Mouse (Mus musculus): ENCODE measurements around the gene Ppil2. TPM values are rescaled to one million over a fixed set of nuclear protein-coding genes. Genes with fewer than 3 reads are reported as not detected.

Gene Ppil2
- polyA plus RNA-seq, 2 experiments = 33.4 to 46.1 TPM

GRCm38 (mm10) chr16:17148084-17148483 lies 37.0 kb upstream of the Ppil2 start:
- peaks cover 9% of the 10 kb centered on the region for H3K36me3 ChIP-seq (replicated peaks; ENCODE audit: control insufficient read depth, insufficient read depth, low read depth)
- no peaks in the 10 kb centered on the region for H3K9me3 ChIP-seq (ENCODE audit: control insufficient read depth, low read length)
- peak overlapping the region; percentile 99 for H3K4me2 ChIP-seq (ENCODE audit: low read depth)
- peak; percentile 65 for ATAC-seq (ENCODE audit: insufficient read depth)
- H3K27ac ChIP-seq = no peak overlapping the region
- TF ChIP-seq EP300 (IDR thresholded peaks at IDR 0.05; ENCODE audit: low read depth) (no peak), CTCF (IDR thresholded peaks at IDR 0.05; ENCODE audit: low read depth) (peak; percentile 69)
- no peaks in the 10 kb centered on the region for H3K27me3 ChIP-seq (ENCODE audit: control insufficient read depth, insufficient read depth, low read length)
- WGBS (ENCODE audit: insufficient replicate concordance) = 6% methylated on average over 16 of the region's 16 CpGs
- H3K4me1 ChIP-seq (replicated peaks; ENCODE audit: control insufficient read depth in 2 of 2, insufficient read depth in 2 of 2, low read length in 1 of 2) = peaks cover 2 to 10% of the 10 kb centered on the region in 2 experiments; a peak in 3 of 4 replicates
- peak overlapping the region; percentile 58 to 73; a peak in 2 of 4 replicates for H3K4me3 ChIP-seq (ENCODE audit: insufficient read depth in 1 of 2, low read depth in 2 of 2, low read length in 2 of 2)
- no peak overlapping the region for H3K9ac ChIP-seq (replicated peaks)
- DNase-seq (ENCODE audit: low read depth in 3 of 3, low spot score in 3 of 3) = peak in 1 of 3 experiments; percentile 38

DNA sequence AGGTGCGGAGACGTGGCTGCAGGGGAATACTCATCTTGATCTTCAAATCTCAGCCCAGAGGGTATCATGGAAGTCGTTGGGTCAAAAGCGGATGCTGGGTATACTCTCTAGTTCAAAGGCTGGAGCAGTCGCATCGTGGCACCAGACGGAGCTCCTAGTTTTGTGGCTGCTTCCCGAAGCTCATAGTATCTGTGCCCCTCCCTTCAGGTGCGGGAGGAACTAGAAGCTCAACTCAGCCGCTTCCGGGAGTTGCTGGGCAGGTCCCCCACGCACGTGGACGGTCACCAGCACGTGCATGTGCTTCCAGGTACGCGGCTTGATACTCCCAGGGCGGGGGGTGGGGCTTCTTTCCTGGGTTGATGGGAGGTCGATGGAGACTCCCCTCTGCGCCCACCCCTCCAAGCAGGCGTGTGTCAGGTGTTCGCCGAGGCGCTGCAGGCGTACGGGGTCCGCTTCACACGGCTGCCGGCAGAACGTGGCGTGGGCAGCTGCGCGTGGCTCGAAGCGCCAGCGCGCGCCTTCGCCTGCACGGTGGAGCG lies 36.4 kb upstream of the Ppil2 start:
- Histone ChIP-seq H3K27me3 (ENCODE audit: control insufficient read depth, insufficient read depth, low read length) (no peaks in the 10 kb centered on the region), H3K9ac (replicated peaks) (peak overlapping the region; percentile 66), H3K9me3 (ENCODE audit: control insufficient read depth, low read length) (no peaks in the 10 kb centered on the region), H3K36me3 (replicated peaks; ENCODE audit: control insufficient read depth, insufficient read depth, low read depth) (peaks cover 7% of the 10 kb centered on the region), H3K4me1 (replicated peaks; ENCODE audit: control insufficient read depth in 2 of 2, insufficient read depth in 2 of 2, low read length in 1 of 2) (peaks cover 2 to 10% of the 10 kb centered on the region in 2 experiments; a peak in 3 of 4 replicates), H3K27ac (no peak overlapping the region), H3K4me2 (ENCODE audit: low read depth) (peak overlapping the region; percentile 99), H3K4me3 (ENCODE audit: insufficient read depth in 1 of 2, low read depth in 2 of 2, low read length in 2 of 2) (peak overlapping the region; percentile 58 to 73)
- DNase-seq (ENCODE audit: low read depth in 3 of 3, low spot score in 3 of 3) (no peak), ATAC-seq (ENCODE audit: insufficient read depth) (peak; percentile 17; the same call in 1 of the 2 replicates)
- TF ChIP-seq CTCF (IDR thresholded peaks at IDR 0.05; ENCODE audit: low read depth) (no peak), EP300 (IDR thresholded peaks at IDR 0.05; ENCODE audit: low read depth) (no peak)
- WGBS (ENCODE audit: insufficient replicate concordance) = under 1% methylated on average over 41 of the region's 41 CpGs

DNA sequence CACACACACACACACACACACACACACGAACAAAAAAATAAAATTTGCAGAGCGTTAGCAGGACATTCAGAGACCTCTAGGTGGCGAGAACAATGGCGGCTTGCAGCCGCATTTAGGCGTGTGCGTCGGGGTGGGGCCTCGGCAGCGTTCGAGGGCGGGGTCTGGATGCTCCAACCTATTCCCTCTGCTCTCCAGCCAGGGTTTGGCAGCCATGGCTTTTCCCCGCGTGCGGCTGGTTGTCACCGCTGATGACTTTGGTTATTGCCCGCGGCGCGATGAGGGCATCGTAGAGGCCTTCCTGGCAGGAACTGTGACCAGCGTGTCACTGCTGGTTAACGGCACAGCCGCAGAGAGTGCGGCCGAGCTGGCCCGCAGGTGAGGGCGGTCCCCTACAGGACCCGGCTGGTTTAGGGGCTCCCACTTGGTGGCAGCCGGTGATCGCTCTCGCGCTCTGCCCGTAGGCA lies 35.7 kb upstream of the Ppil2 start, which contains the start of gene Ccdc116:
TSS of gene Ccdc116 (minus strand) at position 458 of the 464 bp plus-strand sequence.
- Histone ChIP-seq H3K27ac (no peak within 1 kb of the TSS), H3K4me1 (replicated peaks; ENCODE audit: control insufficient read depth in 2 of 2, insufficient read depth in 2 of 2, low read length in 1 of 2) (peaks cover 2 to 10% of the 10 kb centered on the region in 2 experiments; a peak in 3 of 4 replicates), H3K4me3 (ENCODE audit: insufficient read depth in 1 of 2, low read depth in 2 of 2, low read length in 2 of 2) (peak within 1 kb of the TSS; percentile 58 to 73), H3K9ac (replicated peaks) (peak within 1 kb of the TSS; percentile 66), H3K4me2 (ENCODE audit: low read depth) (peak within 1 kb of the TSS; percentile 99), H3K9me3 (ENCODE audit: control insufficient read depth, low read length) (no peaks in the 10 kb centered on the region), H3K27me3 (ENCODE audit: control insufficient read depth, insufficient read depth, low read length) (no peaks in the 10 kb centered on the region), H3K36me3 (replicated peaks; ENCODE audit: control insufficient read depth, insufficient read depth, low read depth) (peaks cover under 1% of the 10 kb centered on the region)
- TF ChIP-seq EP300 (IDR thresholded peaks at IDR 0.05; ENCODE audit: low read depth) = no peak
- TF ChIP-seq CTCF (IDR thresholded peaks at IDR 0.05; ENCODE audit: low read depth) = peak; percentile 76
- WGBS (ENCODE audit: insufficient replicate concordance) = 1% methylated on average over 34 of the region's 34 CpGs
- DNase-seq (ENCODE audit: low read depth in 3 of 3, low spot score in 3 of 3) (peak; percentile 70 to 74 (median 71)), ATAC-seq (ENCODE audit: insufficient read depth) (peak; percentile 73)

DNA sequence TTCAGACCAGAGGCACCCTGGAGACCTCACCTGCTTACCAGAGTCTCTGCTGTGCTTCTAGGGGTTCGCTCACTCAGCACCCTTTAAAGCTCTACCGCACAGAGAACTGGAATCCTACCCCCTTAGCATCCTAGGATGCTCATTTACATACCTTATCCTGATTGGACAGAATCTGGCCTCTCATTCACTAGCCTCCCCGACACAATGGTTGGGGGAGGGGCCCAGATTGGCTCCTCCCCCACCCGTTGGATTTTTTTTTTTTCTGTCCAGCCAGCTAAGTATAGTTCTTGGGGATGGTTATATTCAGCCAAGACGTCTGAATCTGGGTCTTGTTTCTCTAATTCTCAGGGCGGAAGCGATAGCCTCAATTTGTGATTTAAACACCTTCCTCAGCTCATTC lies 33.3 kb upstream of the Ppil2 start, which contains the start of gene Ydjc:
TSS of gene Ydjc (plus strand) at position 283 of the 400 bp plus-strand sequence.
- ATAC-seq (ENCODE audit: insufficient read depth) = no peak

GRCm38 (mm10) chr16:17137355-17137754 lies 26.3 kb upstream of the Ppil2 start:
- no peaks in the 10 kb centered on the region for H3K9me3 ChIP-seq (ENCODE audit: control insufficient read depth, low read length)
- 72% methylated on average over 15 of the region's 15 CpGs for WGBS (ENCODE audit: insufficient replicate concordance)
- H3K27me3 ChIP-seq (ENCODE audit: control insufficient read depth, insufficient read depth, low read length) = no peaks in the 10 kb centered on the region
- DNase-seq (ENCODE audit: low read depth in 3 of 3, low spot score in 3 of 3) (no peak), ATAC-seq (ENCODE audit: insufficient read depth) (no peak)
- no peaks in the 10 kb centered on the region for H3K36me3 ChIP-seq (replicated peaks; ENCODE audit: control insufficient read depth, insufficient read depth, low read depth)
- H3K4me1 ChIP-seq (replicated peaks; ENCODE audit: control insufficient read depth in 2 of 2, insufficient read depth in 2 of 2, low read length in 1 of 2) = peaks cover 4 to 5% of the 10 kb centered on the region in 2 experiments; a peak in 3 of 4 replicates
- H3K27ac ChIP-seq = no peak overlapping the region
- no peak overlapping the region for H3K4me3 ChIP-seq (ENCODE audit: insufficient read depth in 1 of 2, low read depth in 2 of 2, low read length in 2 of 2)
- TF ChIP-seq CTCF (IDR thresholded peaks at IDR 0.05; ENCODE audit: low read depth) = no peak
- TF ChIP-seq EP300 (IDR thresholded peaks at IDR 0.05; ENCODE audit: low read depth) = no peak
- no peak overlapping the region for H3K9ac ChIP-seq (replicated peaks)
- no peak overlapping the region for H3K4me2 ChIP-seq (ENCODE audit: low read depth)

More for the DNA sequence above, 33.3 kb upstream of the Ppil2 start, which contains the start of gene Ydjc:
- H3K9me3 ChIP-seq (ENCODE audit: control insufficient read depth, low read length) = no peaks in the 10 kb centered on the region
- no peak within 1 kb of the TSS for H3K4me2 ChIP-seq (ENCODE audit: low read depth)
- H3K27ac ChIP-seq = no peak within 1 kb of the TSS
- TF ChIP-seq CTCF (IDR thresholded peaks at IDR 0.05; ENCODE audit: low read depth) (no peak), EP300 (IDR thresholded peaks at IDR 0.05; ENCODE audit: low read depth) (no peak)
- H3K36me3 ChIP-seq (replicated peaks; ENCODE audit: control insufficient read depth, insufficient read depth, low read depth) = no peaks in the 10 kb centered on the region
- DNase-seq (ENCODE audit: low read depth in 3 of 3, low spot score in 3 of 3) = peak in 1 of 3 experiments; percentile 41
- H3K4me1 ChIP-seq (replicated peaks; ENCODE audit: control insufficient read depth in 2 of 2, insufficient read depth in 2 of 2, low read length in 1 of 2) = peaks cover 2 to 10% of the 10 kb centered on the region in 2 experiments; a peak in 3 of 4 replicates
- H3K4me3 ChIP-seq (ENCODE audit: insufficient read depth in 1 of 2, low read depth in 2 of 2, low read length in 2 of 2) = no peak within 1 kb of the TSS
- 25% methylated on average over 7 of the region's 7 CpGs for WGBS (ENCODE audit: insufficient replicate concordance)
- H3K27me3 ChIP-seq (ENCODE audit: control insufficient read depth, insufficient read depth, low read length) = no peaks in the 10 kb centered on the region
- H3K9ac ChIP-seq (replicated peaks) = no peak within 1 kb of the TSS
